Comparison of ENCODE assay signal across 28 mouse cellular contexts in the genomic region with DNA sequence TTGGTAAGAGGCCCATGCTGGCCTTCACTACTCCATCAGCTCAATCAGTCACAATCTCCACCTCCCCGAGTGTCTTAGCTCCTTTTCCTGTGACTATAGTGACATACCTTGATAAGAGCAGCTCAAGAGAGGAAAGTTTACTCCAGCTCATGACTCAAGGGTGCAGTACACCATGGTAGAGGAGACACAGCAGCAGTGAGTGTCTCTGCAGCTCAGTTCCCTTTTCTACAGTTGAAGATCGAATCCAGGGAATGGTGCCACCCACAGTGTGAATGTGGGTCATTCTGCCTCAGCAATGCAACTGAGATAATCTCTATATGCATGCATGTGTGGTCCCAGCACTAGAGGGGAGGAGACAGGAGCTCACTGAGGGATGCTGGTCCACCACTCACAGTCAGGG. TPM values are rescaled to one million over a fixed set of nuclear protein-coding genes. Genes with fewer than 3 reads are reported as not detected.
DNase-seq lines count a peak whose midpoint lies in the region; ATAC-seq and TF ChIP-seq lines count a peak whose summit lies in the region.
"Had no signal": no experiment of that assay in that cellular context is flagged by ENCODE, and none has a peak within 500 bp of the region (broad histone marks: within the 10 kb centered on the region; RNA-seq: fewer than 3 reads in every experiment).

No protein-coding gene starts in this region.

- no peak for TF ChIP-seq POLR2A in MEL (IDR thresholded peaks at IDR 0.05; ENCODE audit: control insufficient read depth in 1 of 2, insufficient read depth in 1 of 2, low read depth in 1 of 2, low read length in 2 of 2, poor library complexity in 1 of 2)

- H3K27me3 ChIP-seq in heart, embryonic 10.5 days (ENCODE audit: insufficient read depth, poor library complexity, severe bottlenecking), result no peaks in the 10 kb centered on the region
- no peaks in the 10 kb centered on the region for H3K27me3 ChIP-seq in MEL (ENCODE audit: control insufficient read depth in 1 of 2, insufficient read depth in 2 of 2, low read length in 2 of 2)
- H3K27me3 ChIP-seq in hindbrain, embryonic 11.5 days (ENCODE audit: control insufficient read depth, insufficient read depth, low read length), result no peaks in the 10 kb centered on the region
- H3K27me3 ChIP-seq: CH12.LX had no signal

- no peak overlapping the region for H3K4me2 ChIP-seq in hindbrain, embryonic 11.5 days (replicated peaks; ENCODE audit: low read depth, low read length)

- no peaks in the 10 kb centered on the region for H3K36me3 ChIP-seq in heart, embryonic 10.5 days
- H3K36me3 ChIP-seq in MEL (ENCODE audit: control insufficient read depth in 1 of 2, insufficient read depth in 2 of 2, low read length in 2 of 2), result peaks cover 0 to 17% of the 10 kb centered on the region in 2 experiments; a peak in 2 of 4 replicates
- no peaks in the 10 kb centered on the region for H3K36me3 ChIP-seq in hindbrain, embryonic 11.5 days (ENCODE audit: control insufficient read depth, insufficient read depth, low read length)
- H3K36me3 ChIP-seq: G1E had no signal

- peak; percentile 75 for DNase-seq in heart, adult 11 months
- DNase-seq in heart, embryonic 10.5 days (ENCODE audit: low spot score), result no peak
- DNase-seq in MEL (ENCODE audit: low read depth, low spot score), result peak; percentile 75
- peak; percentile 35 for DNase-seq in MEL-GATA-1-ER (ENCODE audit: extremely low read depth, low read depth)
- DNase-seq in Muller cell, postnatal 12 days (ENCODE audit: inconsistent ontology term), result no peak
- no peak for DNase-seq in gastrocnemius, adult 8-10 months (ENCODE audit: low spot score in 2 of 2)
- no peak for DNase-seq in hindbrain, embryonic 11.5 days (ENCODE audit: low spot score)
- DNase-seq: adrenal gland, adult 2 months; adrenal gland, adult 8-10 months; adrenal gland, postnatal 10 days; adrenal gland, postnatal 14 days; adrenal gland, postnatal 25 days; adrenal gland, postnatal 36 days; B cell, adult 2 months; cerebellum, adult 11 months; cerebellum, adult 11-12 months; cerebellum, adult 18-20 months; cerebellum, adult 2 months; cerebellum, adult 8-10 months had no signal

- no peak for TF ChIP-seq RAD21 in MEL (IDR thresholded peaks at IDR 0.05; ENCODE audit: low read depth, low read length)

- H3K4me1 ChIP-seq in heart, embryonic 10.5 days, result no peaks in the 10 kb centered on the region
- peaks cover 3 to 25% of the 10 kb centered on the region in 2 experiments for H3K4me1 ChIP-seq in MEL (ENCODE audit: control insufficient read depth in 1 of 2, insufficient read depth in 2 of 2, low read length in 2 of 2)
- H3K4me1 ChIP-seq in hindbrain, embryonic 11.5 days (replicated peaks; ENCODE audit: control insufficient read depth, insufficient read depth, low read length), result no peaks in the 10 kb centered on the region

- 54% methylated on average over 2 of the region's 2 CpGs for WGBS in heart, embryonic 10.5 days
- 81% methylated on average over 2 of the region's 2 CpGs for WGBS in hindbrain, embryonic 11.5 days

- 0 out of 2 replicates have a peak, but pooled peaks have one; percentile 14 for ATAC-seq in megakaryocyte progenitor cell, adult 5-6 weeks (replicated peaks; ENCODE audit: poor library complexity)
- no peak for ATAC-seq in hindbrain, embryonic 11.5 days (ENCODE audit: low FRiP score)
- ATAC-seq: activated CD4-positive, CD25-positive, alpha-beta regulatory T cell, adult 4 months; CD4-positive, CD25-positive, alpha-beta regulatory T cell, adult 4 months; Patski had no signal

- H3K27ac ChIP-seq in heart, embryonic 10.5 days, result no peak overlapping the region
- no peak overlapping the region for H3K27ac ChIP-seq in MEL (ENCODE audit: control insufficient read depth, low read depth, low read length)
- no peak overlapping the region for H3K27ac ChIP-seq in hindbrain, embryonic 11.5 days (ENCODE audit: low read depth, low read length)

- no peaks in the 10 kb centered on the region for H3K79me2 ChIP-seq in MEL (ENCODE audit: control insufficient read depth, insufficient read depth, low read length, poor library complexity)

- no peak for TF ChIP-seq CTCF in MEL (IDR thresholded peaks at IDR 0.05 in 2 of 3, conservative IDR thresholded peaks at IDR 0.05 in 1 of 3; ENCODE audit: control insufficient read depth in 1 of 3, insufficient read depth in 1 of 3, low read depth in 2 of 3, low read length in 3 of 3, poor library complexity in 1 of 3, severe bottlenecking in 1 of 3)

- H3K9me3 ChIP-seq in heart, embryonic 10.5 days, result no peaks in the 10 kb centered on the region
- H3K9me3 ChIP-seq in MEL (replicated peaks; ENCODE audit: insufficient read depth, low read length), result no peaks in the 10 kb centered on the region
- no peaks in the 10 kb centered on the region for H3K9me3 ChIP-seq in hindbrain, embryonic 11.5 days (ENCODE audit: control insufficient read depth, low read length)

- no peak overlapping the region for H3K4me3 ChIP-seq in heart, embryonic 10.5 days
- no peak overlapping the region for H3K4me3 ChIP-seq in MEL (ENCODE audit: control insufficient read depth in 1 of 2, insufficient read depth in 1 of 2, low read depth in 2 of 2, low read length in 2 of 2)
- no peak overlapping the region for H3K4me3 ChIP-seq in hindbrain, embryonic 11.5 days (ENCODE audit: low read depth, low read length)

- H3K9ac ChIP-seq in MEL (ENCODE audit: control insufficient read depth, low read depth, low read length, poor library complexity, severe bottlenecking), result no peak overlapping the region
- no peak overlapping the region for H3K9ac ChIP-seq in hindbrain, embryonic 11.5 days (ENCODE audit: low read depth, low read length)

- TF ChIP-seq EP300 in MEL (IDR thresholded peaks at IDR 0.05; ENCODE audit: low read depth in 1 of 2, low read length in 2 of 2), result 0 out of 4 replicates have a peak, but pooled peaks of 1 of the 2 experiments have one; percentile 22

TF ChIP-seq in MEL, 35 proteins besides CTCF, POLR2A, EP300 and RAD21:
- peak; percentile 18; the same call in 1 of the 2 replicates for TF ChIP-seq GATA1 (IDR thresholded peaks at IDR 0.05; ENCODE audit: low read depth, low read length)
- peak; percentile 63; the same call in 1 of the 2 replicates for TF ChIP-seq TBP (IDR thresholded peaks at IDR 0.05; ENCODE audit: low read depth, low read length)
- TF ChIP-seq USF1 (IDR thresholded peaks at IDR 0.05; ENCODE audit: low read depth, low read length), result no peak
- 0 out of 2 replicates have a peak, but pooled peaks have one; percentile 17 for TF ChIP-seq SMC3 (IDR thresholded peaks at IDR 0.05; ENCODE audit: low read depth, low read length)

RNA-seq across cellular contexts. Expression of gene Tnfsf14, which starts 8.3 kb away (rescaled TPM):
- polyA plus RNA-seq in heart, embryonic 10.5 days (2016; fragmentation: Nextera tagmentation; extraction: Ambion mirVana), result 0.27 and 0.28 TPM in 2 replicates
- not detected in 2 replicates for total RNA-seq in MEL (2012; rRNA removed)
- polyA plus RNA-seq in MEL (2012; ENCODE audit: insufficient read depth in 1 of 2, insufficient read length in 2 of 2, low read depth in 1 of 2, low replicate concordance in 2 of 2, missing spikeins in 1 of 2), result not detected
- total RNA-seq in megakaryocyte progenitor cell, adult 5-6 weeks (2015), result 2.1 and 3.5 TPM in 2 replicates
- total RNA-seq in megakaryocyte progenitor cell, adult 5-6 weeks (2017), result 6.2 and 6.8 TPM in 2 replicates
- not detected for total RNA-seq in gastrocnemius, adult 8-10 months (2022)
- 0.09 TPM in 1 of 2 replicates, not detected in the other for polyA plus RNA-seq in hindbrain, embryonic 11.5 days (2014; fragmentation: Nextera tagmentation; extraction: Ambion mirVana)
- total RNA-seq: adrenal gland, postnatal 25 days had no signal
- polyA plus RNA-seq: C2C12; cerebellum, adult 2 months; Patski had no signal

RNA-seq across cellular contexts. Expression of gene Cd70, which starts 36.1 kb away (rescaled TPM):
- not detected in 2 replicates for polyA plus RNA-seq in heart, embryonic 10.5 days (2016; fragmentation: Nextera tagmentation; extraction: Ambion mirVana)
- total RNA-seq in MEL (2012; rRNA removed), result not detected in 2 replicates
- not detected for polyA plus RNA-seq in MEL (2012; ENCODE audit: insufficient read depth in 1 of 2, insufficient read length in 2 of 2, low read depth in 1 of 2, low replicate concordance in 2 of 2, missing spikeins in 1 of 2)
- not detected in 2 replicates for total RNA-seq in megakaryocyte progenitor cell, adult 5-6 weeks (2015)
- not detected in 2 replicates for total RNA-seq in megakaryocyte progenitor cell, adult 5-6 weeks (2017)
- not detected for total RNA-seq in gastrocnemius, adult 8-10 months (2022)
- 0.28 TPM in 1 of 2 replicates, not detected in the other for polyA plus RNA-seq in hindbrain, embryonic 11.5 days (2014; fragmentation: Nextera tagmentation; extraction: Ambion mirVana)
- total RNA-seq: adrenal gland, adult 18-20 months; adrenal gland, adult 2 months; adrenal gland, adult 8-10 months; adrenal gland, postnatal 10 days; adrenal gland, postnatal 14 days; adrenal gland, postnatal 25 days; adrenal gland, postnatal 36 days; adrenal gland, postnatal 4 days; G1E had no signal
- polyA plus RNA-seq: adrenal gland, adult 2 months; C2C12; G1E; Patski had no signal

RNA-seq across cellular contexts. Expression of gene C3, which starts 42.3 kb away (rescaled TPM):
- polyA plus RNA-seq in heart, embryonic 10.5 days (2016; fragmentation: Nextera tagmentation; extraction: Ambion mirVana), result 0.46 and 5.3 TPM in 2 replicates
- 0.35 and 0.59 TPM in 2 replicates for total RNA-seq in MEL (2012; rRNA removed)
- 1 to 10 TPM in 1 of 2 experiments, not detected in 1; 3.2 TPM for polyA plus RNA-seq in MEL (2012; ENCODE audit: insufficient read depth in 1 of 2, insufficient read length in 2 of 2, low read depth in 1 of 2, low replicate concordance in 2 of 2, missing spikeins in 1 of 2)
- 164 and 202 TPM in 2 replicates for total RNA-seq in megakaryocyte progenitor cell, adult 5-6 weeks (2015)
- total RNA-seq in megakaryocyte progenitor cell, adult 5-6 weeks (2017), result 211 and 263 TPM in 2 replicates
- total RNA-seq in gastrocnemius, adult 8-10 months (2022), result 10 to 100 TPM in 3 of 4 experiments, 1 to 10 TPM in 1; 8.4 to 33.5 (median 14.9) TPM
- polyA plus RNA-seq in hindbrain, embryonic 11.5 days (2014; fragmentation: Nextera tagmentation; extraction: Ambion mirVana), result 0.36 and 0.82 TPM in 2 replicates

Comparison
In these comparisons a context has a peak if more than half of its experiments do, and no peak if none do; other contexts are left out.
1. DNase-seq: peak in heart, adult 11 months (single experiment), MEL (single experiment) and MEL-GATA-1-ER (single experiment); none in heart, embryonic 10.5 days (single experiment), Muller cell, postnatal 12 days (single experiment), gastrocnemius, adult 8-10 months (0 of 2) and hindbrain, embryonic 11.5 days (single experiment).